Mouse (Mus musculus) liver, adult 2 months (tissue): ENCODE measurements at regions not wholly inside any gene's neighbourhood (a gene's known extent, or its start where the extent isn't known, plus 50 kb on each side); places are given as distances from the start of the nearest gene placed in this dataset.

Experiments used
- CTCF ChIP-seq: fragments of 200-500 bp; IDR thresholded peaks from 2 replicates; pipeline ENCODE4 v1.5.1; 2011; ENCODE audit warnings: low read depth, low read length, control low read depth
- POLR2A ChIP-seq: fragments of 200-500 bp; IDR thresholded peaks from 2 replicates; pipeline ENCODE4 v1.6.1; 2011; ENCODE audit warnings: low read length, control low read depth; ENCODE audit not compliant: insufficient read depth; ENCODE audit errors: extremely low read depth

GRCm38 (mm10) chr8:54380191-54380590, 149.2 kb upstream of the Asb5 start:
- TF ChIP-seq POLR2A (no peak), CTCF (no peak)
